Mouse (Mus musculus) megakaryocyte, adult 5-6 weeks (primary cell): ENCODE measurements at regions not wholly inside any gene's neighbourhood (a gene's known extent, or its start where the extent isn't known, plus 50 kb on each side); places are given as distances from the start of the nearest gene placed in this dataset.
"Not testable (repeated sequence)": the region's sequence is repeated elsewhere in the genome, so short reads cannot be mapped to it uniquely, and the experiment has no call there.

Source experiments
- ATAC-seq: 2 replicates; pipeline ENCODE4 v1.8.0; 2016; ENCODE audit warnings: mild to moderate bottlenecking, inconsistent platforms; ENCODE audit not compliant: poor library complexity, severe bottlenecking

DNA sequence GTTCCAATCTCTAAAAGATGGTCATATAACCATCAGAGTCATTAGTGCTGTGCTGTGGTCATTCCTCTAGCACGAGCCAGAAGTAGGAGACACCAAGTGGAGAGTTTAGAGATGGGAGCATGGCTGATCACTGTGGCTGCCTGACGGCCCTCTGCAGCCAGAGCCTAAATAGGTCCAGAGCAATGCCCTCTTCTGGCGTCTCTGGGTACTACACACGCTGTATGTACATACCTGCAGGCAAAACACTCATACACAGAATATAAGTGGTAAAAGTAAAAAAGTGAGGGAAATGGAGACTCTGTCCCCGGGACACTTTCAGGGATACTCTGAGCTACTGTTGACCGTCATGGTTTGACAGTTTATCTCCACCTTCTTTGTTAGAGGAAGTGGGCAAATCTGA is 91.4 kb downstream of the Gm21738 start:
- ATAC-seq: no peak

DNA sequence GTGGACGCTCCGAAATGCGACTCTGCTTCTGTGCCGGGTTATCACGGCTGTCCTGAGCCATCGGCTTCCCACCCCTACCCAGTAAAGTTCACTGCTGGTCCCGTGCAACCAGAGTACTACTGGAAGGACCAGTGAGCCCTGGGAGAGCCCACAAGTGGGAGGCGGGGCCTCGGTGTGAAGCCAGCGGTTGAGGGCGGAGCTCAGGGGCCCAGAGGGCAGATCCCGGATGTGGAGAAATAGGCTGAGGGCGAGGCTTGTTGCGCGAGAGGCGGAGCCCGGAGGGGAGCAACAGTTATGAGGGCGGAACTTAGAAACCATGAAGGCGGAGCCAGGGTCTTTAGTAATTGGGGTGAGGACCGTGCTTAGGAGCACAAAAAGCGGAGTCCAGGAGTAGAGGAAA is 107.1 kb downstream of the Gm21738 start:
- ATAC-seq: no peak

DNA sequence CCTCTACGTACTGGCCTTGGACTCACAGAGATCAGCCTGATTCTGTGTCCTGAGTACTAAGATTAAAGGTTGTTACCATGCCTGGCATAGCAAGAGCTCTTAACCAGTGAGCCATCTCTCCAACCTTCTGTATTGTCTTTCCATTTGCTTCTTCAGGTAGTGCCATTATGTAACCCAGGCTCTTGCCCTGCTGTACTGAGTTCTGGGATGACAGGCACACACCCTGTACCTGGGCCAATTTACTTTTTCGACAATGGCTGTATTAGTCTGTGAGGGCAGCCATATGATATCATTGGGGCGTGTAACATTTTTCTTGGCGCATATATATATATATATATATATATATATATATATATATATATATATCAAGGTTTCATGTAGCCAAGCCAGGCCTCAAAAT is 115.9 kb downstream of the Gm21738 start:
- ATAC-seq: not testable (repeated sequence)

DNA sequence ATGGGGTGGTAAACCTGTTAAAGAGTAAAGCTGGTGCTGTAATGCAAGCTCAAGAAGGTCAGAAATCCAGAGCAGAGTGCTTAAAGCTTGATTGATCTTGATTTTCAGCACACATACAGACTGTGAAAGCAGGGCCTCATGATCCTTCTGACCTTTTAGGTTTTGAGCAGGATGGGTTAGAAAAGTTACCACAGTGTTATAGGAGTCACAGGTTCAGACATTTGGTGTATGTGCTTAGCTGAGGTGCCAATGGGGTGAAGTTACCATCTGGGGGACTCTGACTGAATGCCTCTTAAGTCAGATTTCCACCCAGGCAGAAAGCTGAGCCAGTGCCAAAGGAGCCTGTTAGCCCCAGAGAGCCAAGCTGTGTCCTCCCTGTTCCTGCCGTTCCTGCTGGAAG is 139.6 kb downstream of the Gm21738 start:
- no peak for ATAC-seq

DNA sequence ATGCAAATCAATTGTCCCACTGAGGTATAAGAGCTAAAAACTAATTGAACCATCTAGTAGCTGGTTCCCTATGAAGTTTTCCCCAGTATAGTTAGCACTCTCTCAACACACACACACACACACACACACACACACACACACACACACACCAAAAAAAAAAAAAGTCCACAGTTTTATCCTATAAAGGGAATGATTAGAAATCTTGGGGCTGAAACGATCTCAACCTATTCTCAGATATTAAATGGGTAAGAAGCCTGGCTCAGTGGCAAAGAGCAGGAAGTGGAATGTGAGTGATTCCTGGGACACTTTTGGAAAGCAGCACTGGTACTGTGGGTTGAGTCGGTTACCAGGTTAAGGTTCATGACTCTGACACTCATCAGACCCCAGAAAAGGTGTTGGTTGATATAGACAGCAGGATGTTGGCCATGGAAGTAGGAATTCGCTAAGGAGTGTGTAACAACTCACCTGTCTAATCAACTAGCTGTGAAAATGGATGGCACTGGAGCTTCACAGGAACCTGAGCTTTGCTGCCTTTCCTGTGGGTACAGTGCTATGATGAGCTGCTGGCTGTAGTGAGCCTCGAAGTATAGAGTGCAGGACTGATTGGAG is 140.8 kb downstream of the Gm21738 start:
- ATAC-seq: peak; percentile 84
